Mouse (Mus musculus): ENCODE measurements around the gene Acsm3. TPM values are rescaled to one million over a fixed set of nuclear protein-coding genes. Genes with fewer than 3 reads are reported as not detected.

Acsm3 gene
- total RNA-seq, 1 experiment: not detected

- Histone ChIP-seq H3K4me3 (ENCODE audit: insufficient read depth in 1 of 2, low read depth in 1 of 2, low read length in 2 of 2, poor library complexity in 1 of 2, severe bottlenecking in 1 of 2) (no peak overlapping the region), H3K9me3 (ENCODE audit: control insufficient read depth, insufficient read depth, low read depth, low read length) (no peaks in the 10 kb centered on the region), H3K27ac (ENCODE audit: insufficient read depth, low read depth, low read length, poor library complexity, severe bottlenecking) (no peak overlapping the region), H3K4me1 (ENCODE audit: control insufficient read depth in 2 of 2, insufficient read depth in 2 of 2, low read length in 2 of 2, poor library complexity in 1 of 2) (no peaks in the 10 kb centered on the region), H3K9ac (ENCODE audit: insufficient read depth, low read depth, low read length, poor library complexity, severe bottlenecking) (no peak overlapping the region), H3K36me3 (ENCODE audit: control insufficient read depth, insufficient read depth, low read length, poor library complexity, severe bottlenecking) (no peaks in the 10 kb centered on the region)
- no peak for DNase-seq (ENCODE audit: low read depth, low spot score)
- TF ChIP-seq CHD2 (IDR thresholded peaks at IDR 0.05; ENCODE audit: low read depth, low read length) (no peak), ZNF384 (IDR thresholded peaks at IDR 0.05; ENCODE audit: low read depth, low read length) (no peak), MAFK (IDR thresholded peaks at IDR 0.05; ENCODE audit: insufficient read depth, low read depth, low read length) (no peak), ZC3H11A (IDR thresholded peaks at IDR 0.05; ENCODE audit: borderline replicate concordance, low read depth, low read length) (no peak), HCFC1 (IDR thresholded peaks at IDR 0.05; ENCODE audit: borderline replicate concordance, insufficient read depth, low read length) (no peak)
- in situ Hi-C loops (cut with MboI; ENCODE audit: low sequenced_read_pairs in 2 of 2, unreplicated experiment in 2 of 2): loop anchor here in 1 of 2 experiments (25.0 kb wide), 1 partner anchor 377 kb away; the partner anchor contains the start of genes Abca14 and Crym
These were observed 74.6 kb downstream of the Acsm3 start for GRCm38 (mm10) chr7:119835371-119835770.

- no peak for DNase-seq (ENCODE audit: low read depth, low spot score)
- Histone ChIP-seq H3K4me1 (ENCODE audit: control insufficient read depth in 2 of 2, insufficient read depth in 2 of 2, low read length in 2 of 2, poor library complexity in 1 of 2) (no peaks in the 10 kb centered on the region), H3K36me3 (ENCODE audit: control insufficient read depth, insufficient read depth, low read length, poor library complexity, severe bottlenecking) (no peaks in the 10 kb centered on the region), H3K9me3 (ENCODE audit: control insufficient read depth, insufficient read depth, low read depth, low read length) (no peaks in the 10 kb centered on the region), H3K4me3 (ENCODE audit: insufficient read depth in 1 of 2, low read depth in 1 of 2, low read length in 2 of 2, poor library complexity in 1 of 2, severe bottlenecking in 1 of 2) (no peak overlapping the region), H3K9ac (ENCODE audit: insufficient read depth, low read depth, low read length, poor library complexity, severe bottlenecking) (no peak overlapping the region), H3K27ac (ENCODE audit: insufficient read depth, low read depth, low read length, poor library complexity, severe bottlenecking) (no peak overlapping the region)
- no peak for TF ChIP-seq ZC3H11A (IDR thresholded peaks at IDR 0.05; ENCODE audit: borderline replicate concordance, low read depth, low read length)
- TF ChIP-seq MAFK (IDR thresholded peaks at IDR 0.05; ENCODE audit: insufficient read depth, low read depth, low read length): no peak
- no peak for TF ChIP-seq ZNF384 (IDR thresholded peaks at IDR 0.05; ENCODE audit: low read depth, low read length)
- TF ChIP-seq HCFC1 (IDR thresholded peaks at IDR 0.05; ENCODE audit: borderline replicate concordance, insufficient read depth, low read length): no peak
- TF ChIP-seq CHD2 (IDR thresholded peaks at IDR 0.05; ENCODE audit: low read depth, low read length): no peak
- in situ Hi-C loops (cut with MboI; ENCODE audit: low sequenced_read_pairs in 2 of 2, unreplicated experiment in 2 of 2): loop anchor here in 1 of 2 experiments (25.0 kb wide), 1 partner anchor 376 kb away; the partner anchor contains the start of genes Abca14 and Crym
These were observed 75.5 kb downstream of the Acsm3 start for GRCm38 (mm10) chr7:119835996-119836777.

Other genes starting within 250 kb of the Acsm3 start
- not detected in 2 replicates for gene Acsm5, start 241.5 kb upstream of the Acsm3 start, total RNA-seq (2012; rRNA removed)
- gene Pdilt, start 237.4 kb upstream of the Acsm3 start, total RNA-seq (2012; rRNA removed): not detected in 2 replicates
- not detected in 2 replicates for gene Acsm2, start 206.6 kb upstream of the Acsm3 start, total RNA-seq (2012; rRNA removed)
- not detected in 2 replicates for gene Acsm1, start 153.9 kb upstream of the Acsm3 start, total RNA-seq (2012; rRNA removed)
- 2.2 and 3.2 TPM in 2 replicates for gene Acsm4, start 70.9 kb upstream of the Acsm3 start, total RNA-seq (2012; rRNA removed)
- gene Thumpd1, start 40.1 kb upstream of the Acsm3 start, total RNA-seq (2012; rRNA removed): 60.5 and 64.1 TPM in 2 replicates
- 12.5 and 15.3 TPM in 2 replicates for gene Rexo5, start 33.1 kb downstream of the Acsm3 start, total RNA-seq (2012; rRNA removed)
- 14.3 and 14.6 TPM in 2 replicates for gene Eri2, start 33.1 kb downstream of the Acsm3 start, total RNA-seq (2012; rRNA removed)
- 1.4 and 3.8 TPM in 2 replicates for gene Lyrm1, start 134.9 kb downstream of the Acsm3 start, total RNA-seq (2012; rRNA removed)
- gene Dcun1d3, start 135.4 kb downstream of the Acsm3 start, total RNA-seq (2012; rRNA removed): 26.1 and 27.1 TPM in 2 replicates